ENCODE assay signal across 8 mouse cellular contexts in the genomic region with DNA sequence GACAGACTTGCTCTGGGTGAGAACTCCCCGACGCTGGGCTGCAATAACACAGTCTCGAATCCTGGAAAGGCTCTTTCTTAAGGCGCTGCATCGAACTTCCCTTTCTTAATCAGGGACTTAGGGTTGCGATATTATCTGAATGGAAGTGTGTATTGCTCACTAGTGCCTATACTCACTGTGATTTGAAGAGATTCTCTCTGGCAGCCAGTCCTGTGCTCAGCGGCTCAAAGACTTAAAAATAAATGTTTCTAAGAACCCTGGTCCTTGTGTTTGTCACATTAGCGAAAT. TPM values are rescaled to one million over a fixed set of nuclear protein-coding genes. Genes with fewer than 3 reads are reported as not detected.
A peak's percentile ranks its signal among the peaks of the same experiment; 100 is the strongest.
DNase-seq lines count a peak whose midpoint lies in the region; ATAC-seq lines count a peak whose summit lies in the region.

No protein-coding gene starts in this region.

- H3K27me3 ChIP-seq in heart, embryonic 14.5 days (ENCODE audit: control insufficient read depth, insufficient read depth, low read length) = no peaks in the 10 kb centered on the region
- no peaks in the 10 kb centered on the region for H3K27me3 ChIP-seq in embryonic facial prominence, embryonic 11.5 days (ENCODE audit: control insufficient read depth, insufficient read depth, low read length)
- H3K27me3 ChIP-seq in hindbrain, embryonic 14.5 days (ENCODE audit: control insufficient read depth, insufficient read depth, low read length) = peaks cover 25% of the 10 kb centered on the region
- H3K27me3 ChIP-seq in midbrain, embryonic 12.5 days = peaks cover 33% of the 10 kb centered on the region

- DNase-seq in heart, postnatal 25 days (ENCODE audit: low spot score) = no peak
- DNase-seq in embryonic facial prominence, embryonic 11.5 days (ENCODE audit: low spot score) = no peak
- DNase-seq in hindbrain, embryonic 14.5 days (ENCODE audit: low spot score) = no peak
- DNase-seq in spleen, postnatal 14 days (ENCODE audit: low spot score in 2 of 2) = no peak
- DNase-seq in frontal cortex, postnatal 10 days (ENCODE audit: low spot score in 2 of 2) = no peak
- no peak for DNase-seq in spleen, postnatal 4 days (ENCODE audit: low spot score in 2 of 2)

- H3K4me1 ChIP-seq in heart, embryonic 14.5 days (ENCODE audit: control insufficient read depth in 2 of 2, insufficient read depth in 2 of 2, low read length in 2 of 2) = peaks cover 3 to 21% of the 10 kb centered on the region in 2 experiments
- no peaks in the 10 kb centered on the region for H3K4me1 ChIP-seq in embryonic facial prominence, embryonic 11.5 days (ENCODE audit: control insufficient read depth, insufficient read depth, low read length)
- H3K4me1 ChIP-seq in hindbrain, embryonic 14.5 days (replicated peaks; ENCODE audit: control insufficient read depth, insufficient read depth, low read length) = 0 out of 2 replicates have a peak, but pooled peaks cover 9% of the 10 kb centered on the region
- peaks cover 5% of the 10 kb centered on the region for H3K4me1 ChIP-seq in midbrain, embryonic 12.5 days

- ATAC-seq in heart, embryonic 14.5 days (ENCODE audit: insufficient number of reproducible peaks, insufficient read depth, low FRiP score, low read depth) = no peak
- no peak for ATAC-seq in embryonic facial prominence, embryonic 11.5 days (replicated peaks; ENCODE audit: insufficient number of reproducible peaks, low FRiP score, low TSS enrichment, low read depth)
- no peak for ATAC-seq in hindbrain, embryonic 14.5 days (ENCODE audit: low FRiP score)
- no peak for ATAC-seq in midbrain, embryonic 12.5 days (ENCODE audit: low FRiP score, low read depth)

- peak overlapping the region; percentile 85 to 91 for H3K4me3 ChIP-seq in heart, embryonic 14.5 days (ENCODE audit: control insufficient read depth in 1 of 2, insufficient read depth in 1 of 2, low read depth in 1 of 2, low read length in 2 of 2)
- H3K4me3 ChIP-seq in embryonic facial prominence, embryonic 11.5 days (ENCODE audit: low read depth, low read length) = no peak overlapping the region
- peak overlapping the region; percentile 91 for H3K4me3 ChIP-seq in hindbrain, embryonic 14.5 days (replicated peaks; ENCODE audit: low read length)
- peak overlapping the region; percentile 90; the same call in 1 of the 2 replicates for H3K4me3 ChIP-seq in midbrain, embryonic 12.5 days

- 32% methylated on average over 8 of the region's 8 CpGs for WGBS in heart, embryonic 14.5 days
- WGBS in embryonic facial prominence, embryonic 11.5 days = 38% methylated on average over 8 of the region's 8 CpGs
- WGBS in hindbrain, embryonic 14.5 days = 41% methylated on average over 8 of the region's 8 CpGs
- 43% methylated on average over 8 of the region's 8 CpGs for WGBS in midbrain, embryonic 12.5 days

- no peak overlapping the region for H3K27ac ChIP-seq in heart, embryonic 14.5 days (replicated peaks in 1 of 2; ENCODE audit: control insufficient read depth in 1 of 2, insufficient read depth in 1 of 2, low read depth in 2 of 2, low read length in 2 of 2)
- H3K27ac ChIP-seq in embryonic facial prominence, embryonic 11.5 days (replicated peaks; ENCODE audit: low read depth, low read length) = no peak overlapping the region
- H3K27ac ChIP-seq in hindbrain, embryonic 14.5 days = no peak overlapping the region
- no peak overlapping the region for H3K27ac ChIP-seq in midbrain, embryonic 12.5 days (replicated peaks)

- intact Hi-C loops in heart, postnatal 25 days (cut with DNase I) = loop anchor here (10.0 kb wide), 2 partner anchors 336 to 496 kb away; no protein-coding TSS in a partner anchor

- H3K36me3 ChIP-seq in heart, embryonic 14.5 days (ENCODE audit: control insufficient read depth, insufficient read depth, low read length) = no peaks in the 10 kb centered on the region
- no peaks in the 10 kb centered on the region for H3K36me3 ChIP-seq in embryonic facial prominence, embryonic 11.5 days (replicated peaks; ENCODE audit: control insufficient read depth, insufficient read depth, low read depth, low read length)
- H3K36me3 ChIP-seq in hindbrain, embryonic 14.5 days (replicated peaks; ENCODE audit: control insufficient read depth, insufficient read depth) = no peaks in the 10 kb centered on the region
- H3K36me3 ChIP-seq in midbrain, embryonic 12.5 days = no peaks in the 10 kb centered on the region

- H3K4me2 ChIP-seq in heart, embryonic 14.5 days (ENCODE audit: low read length) = peak overlapping the region; percentile 85
- peak overlapping the region; percentile 86; the same call in 1 of the 2 replicates for H3K4me2 ChIP-seq in embryonic facial prominence, embryonic 11.5 days (ENCODE audit: low read depth, low read length)
- peak overlapping the region; percentile 97 for H3K4me2 ChIP-seq in hindbrain, embryonic 14.5 days (replicated peaks)
- peak overlapping the region; percentile 93 for H3K4me2 ChIP-seq in midbrain, embryonic 12.5 days (replicated peaks)

- H3K9ac ChIP-seq in heart, embryonic 14.5 days (ENCODE audit: low read length) = peak overlapping the region; percentile 88
- no peak overlapping the region for H3K9ac ChIP-seq in embryonic facial prominence, embryonic 11.5 days (replicated peaks; ENCODE audit: low read length)
- H3K9ac ChIP-seq in hindbrain, embryonic 14.5 days = peak overlapping the region; percentile 71
- no peak overlapping the region for H3K9ac ChIP-seq in midbrain, embryonic 12.5 days (replicated peaks)

- no peaks in the 10 kb centered on the region for H3K9me3 ChIP-seq in heart, embryonic 14.5 days (ENCODE audit: control insufficient read depth, low read length)
- no peaks in the 10 kb centered on the region for H3K9me3 ChIP-seq in embryonic facial prominence, embryonic 11.5 days (replicated peaks; ENCODE audit: control insufficient read depth, low read length)
- no peaks in the 10 kb centered on the region for H3K9me3 ChIP-seq in hindbrain, embryonic 14.5 days (ENCODE audit: control insufficient read depth, low read length)
- H3K9me3 ChIP-seq in midbrain, embryonic 12.5 days = no peaks in the 10 kb centered on the region

RNA-seq across cellular contexts. Expression of gene Slc4a4, which starts 1.7 kb away (rescaled TPM):
- polyA plus RNA-seq in heart, embryonic 14.5 days (2014; fragmentation: Nextera tagmentation; extraction: Ambion mirVana) = 7.0 and 7.3 TPM in 2 replicates
- total RNA-seq in heart, postnatal 25 days (2021) = 10 to 100 TPM; 20.7 to 24.4 TPM
- polyA plus RNA-seq in embryonic facial prominence, embryonic 11.5 days (2014; fragmentation: Nextera tagmentation; extraction: Ambion mirVana) = 1.5 and 1.6 TPM in 2 replicates
- polyA plus RNA-seq in hindbrain, embryonic 14.5 days (2014; fragmentation: Nextera tagmentation; extraction: Ambion mirVana) = 12.1 and 15.0 TPM in 2 replicates
- 2.5 and 3.0 TPM in 2 replicates for polyA plus RNA-seq in midbrain, embryonic 12.5 days (2016; fragmentation: Nextera tagmentation; extraction: Ambion mirVana)

Comparison
In these comparisons a context has a peak if more than half of its experiments do, and no peak if none do; other contexts are left out.
1. H3K9ac ChIP-seq: peak in heart, embryonic 14.5 days (single experiment) and hindbrain, embryonic 14.5 days (single experiment); none in embryonic facial prominence, embryonic 11.5 days (single experiment) and midbrain, embryonic 12.5 days (single experiment).
2. Peak in every context shown above with its lines, with median percentiles within 50 percentile points of each other: H3K4me2 ChIP-seq.